Mouse (Mus musculus) cortical plate, adult 2 months (tissue): ENCODE results near the gene Cfap69.

Experiments
- CTCF ChIP-seq: fragments of 200-500 bp; IDR thresholded peaks from 2 replicates; pipeline ENCODE4 v1.5.1; 2011; ENCODE audit warnings: mild to moderate bottlenecking, control low read depth, low read length; ENCODE audit not compliant: insufficient read depth; ENCODE audit errors: extremely low read depth
- POLR2A ChIP-seq: fragments of 200-500 bp; IDR thresholded peaks from 2 replicates; pipeline ENCODE4 v1.6.1; 2011; ENCODE audit warnings: mild to moderate bottlenecking, low read length, control low read depth; ENCODE audit not compliant: insufficient read depth; ENCODE audit errors: extremely low read depth

DNA sequence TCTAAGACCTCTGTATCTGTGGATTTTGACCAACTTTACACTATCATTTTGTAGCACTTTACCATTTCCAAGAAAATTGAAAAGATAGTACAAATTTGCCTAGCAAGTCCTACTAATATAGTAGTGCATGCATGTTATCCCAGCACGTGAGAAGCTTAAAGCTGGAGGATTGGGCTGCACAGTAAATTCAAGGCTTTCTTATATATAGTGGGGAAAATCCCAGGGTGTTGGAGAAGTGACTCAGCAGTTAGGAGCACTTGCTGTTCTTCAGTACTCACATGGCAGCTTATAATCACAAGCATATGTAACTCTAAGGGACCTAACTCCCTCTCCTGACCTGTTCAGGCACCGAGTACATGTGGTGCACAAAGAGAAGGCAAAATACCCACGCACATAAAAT, 101.6 kb downstream of the Cfap69 start:
- TF ChIP-seq CTCF (no peak), POLR2A (no peak)
